ENCODE assay signal across 7 mouse cellular contexts in the genomic region with DNA sequence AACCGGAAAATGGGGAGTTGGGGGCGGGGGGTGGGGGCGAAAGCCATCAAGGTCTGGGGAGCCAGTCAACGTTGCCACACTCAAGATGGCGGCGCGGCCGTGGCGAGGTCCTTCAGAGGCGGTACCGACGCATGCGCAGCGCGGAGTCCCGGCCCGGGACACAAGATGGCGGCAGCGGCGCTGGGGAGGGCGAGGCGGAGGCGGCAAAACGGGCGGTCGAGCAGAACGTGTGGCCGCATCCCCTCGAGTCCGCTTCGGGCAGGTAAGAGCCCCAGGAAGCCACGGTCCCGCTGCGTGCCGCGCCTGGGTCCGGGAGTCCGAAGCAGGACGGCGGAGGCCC. TPM values are rescaled to one million over a fixed set of nuclear protein-coding genes. Genes with fewer than 3 reads are reported as not detected.
DNase-seq lines count a peak whose midpoint lies in the region; ATAC-seq lines count a peak whose summit lies in the region.

A gene (plus strand): TSS at position 77 of the 340 bp plus-strand sequence.

- peaks cover 26% of the 10 kb centered on the region for H3K36me3 ChIP-seq in embryonic facial prominence, embryonic 10.5 days (replicated peaks)
- peaks cover 4% of the 10 kb centered on the region; the same call in 1 of the 2 replicates for H3K36me3 ChIP-seq in midbrain, embryonic 11.5 days (ENCODE audit: control insufficient read depth, insufficient read depth, low read length)

- DNase-seq in adrenal gland, postnatal 14 days: peak; percentile 95
- peak; percentile 96 for DNase-seq in embryonic facial prominence, embryonic 10.5 days (ENCODE audit: low spot score)
- peak; percentile 89 for DNase-seq in kidney, adult 11 months
- peak; percentile 95 for DNase-seq in left cerebral cortex, postnatal 4 days
- peak; percentile 100 for DNase-seq in midbrain, embryonic 11.5 days (ENCODE audit: low spot score, missing footprints)
- DNase-seq in right cerebral cortex, postnatal 4 days: peak; percentile 95

- H3K9me3 ChIP-seq in embryonic facial prominence, embryonic 10.5 days: no peaks in the 10 kb centered on the region
- H3K9me3 ChIP-seq in midbrain, embryonic 11.5 days (ENCODE audit: control insufficient read depth, low read length): no peaks in the 10 kb centered on the region

- intact Hi-C loops in left cerebral cortex, postnatal 4 days (cut with DNase I): no loop called here

- peak; percentile 54 for ATAC-seq in granulocyte monocyte progenitor cell, adult 5-6 weeks (replicated peaks; ENCODE audit: poor library complexity, severe bottlenecking)
- ATAC-seq in midbrain, embryonic 11.5 days (ENCODE audit: low FRiP score): peak; percentile 85

- under 1% methylated on average over 40 of the region's 40 CpGs for WGBS in embryonic facial prominence, embryonic 10.5 days
- WGBS in midbrain, embryonic 11.5 days: under 1% methylated on average over 36 of the region's 40 CpGs

- peak within 1 kb of the TSS; percentile 90 for H3K4me3 ChIP-seq in embryonic facial prominence, embryonic 10.5 days
- peak within 1 kb of the TSS; percentile 96 for H3K4me3 ChIP-seq in midbrain, embryonic 11.5 days (ENCODE audit: low read depth, low read length)

- no peaks in the 10 kb centered on the region for H3K27me3 ChIP-seq in embryonic facial prominence, embryonic 10.5 days (replicated peaks; ENCODE audit: low read depth, poor library complexity, severe bottlenecking)
- no peaks in the 10 kb centered on the region for H3K27me3 ChIP-seq in midbrain, embryonic 11.5 days (ENCODE audit: control insufficient read depth, insufficient read depth, low read length)

- peak within 1 kb of the TSS; percentile 100 for H3K27ac ChIP-seq in embryonic facial prominence, embryonic 10.5 days (replicated peaks)
- peak within 1 kb of the TSS; percentile 100 for H3K27ac ChIP-seq in midbrain, embryonic 11.5 days (ENCODE audit: low read depth, low read length)

- H3K4me2 ChIP-seq in midbrain, embryonic 11.5 days: peak within 1 kb of the TSS; percentile 95

- H3K9ac ChIP-seq in midbrain, embryonic 11.5 days (ENCODE audit: low read length): peak within 1 kb of the TSS; percentile 100

- peaks cover 38% of the 10 kb centered on the region for H3K4me1 ChIP-seq in embryonic facial prominence, embryonic 10.5 days
- H3K4me1 ChIP-seq in midbrain, embryonic 11.5 days (ENCODE audit: control insufficient read depth, insufficient read depth, low read length): peaks cover 8% of the 10 kb centered on the region; the same call in 1 of the 2 replicates

RNA-seq across cellular contexts. Expression of the gene that starts here (rescaled TPM):
- 42.3 and 54.0 TPM in 2 replicates for total RNA-seq in adrenal gland, postnatal 14 days (2021)
- 77.2 and 81.2 TPM in 2 replicates for polyA plus RNA-seq in embryonic facial prominence, embryonic 10.5 days (2016; fragmentation: Nextera tagmentation; extraction: Ambion mirVana)
- 36.7 and 50.8 TPM in 2 replicates for total RNA-seq in granulocyte monocyte progenitor cell, adult 5-6 weeks (2014; fragmentation: Nextera tagmentation)
- 21.3 and 27.4 TPM in 2 replicates for total RNA-seq in granulocyte monocyte progenitor cell, adult 5-6 weeks (2017)
- total RNA-seq in left cerebral cortex, postnatal 4 days (2021): 10 to 100 TPM; 53.9 to 61.4 TPM
- 62.0 and 65.7 TPM in 2 replicates for polyA plus RNA-seq in midbrain, embryonic 11.5 days (2014; fragmentation: Nextera tagmentation; extraction: Ambion mirVana)

Comparison
In these comparisons a context has a peak if more than half of its experiments do, and no peak if none do; other contexts are left out.
1. Peak in every context shown above with its lines: DNase-seq, ATAC-seq, H3K4me3 ChIP-seq and H3K27ac ChIP-seq.